Mouse (Mus musculus) frontal cortex, postnatal 36 days (tissue): ENCODE measurements around the gene Ajm1.

Experiments used
- DNase-seq, 2 experiments: peaks; one replicate each; pipeline ENCODE4 v3.0.0; 2022; ENCODE audit warnings: low spot score in 2 of 2

The Ajm1 gene

GRCm38 (mm10) chr2:25534178-25534865 lies 47.2 kb downstream of the Ajm1 start:
- no peak for DNase-seq

- no peak for DNase-seq
These were observed 47.9 kb downstream of the Ajm1 start for GRCm38 (mm10) chr2:25533707-25534106.

GRCm38 (mm10) chr2:25526510-25527302 lies 54.9 kb downstream of the Ajm1 start:
- no peak for DNase-seq
